Mouse (Mus musculus): Measurements from ENCODE around the gene Krt80.

Krt80 gene

DNA sequence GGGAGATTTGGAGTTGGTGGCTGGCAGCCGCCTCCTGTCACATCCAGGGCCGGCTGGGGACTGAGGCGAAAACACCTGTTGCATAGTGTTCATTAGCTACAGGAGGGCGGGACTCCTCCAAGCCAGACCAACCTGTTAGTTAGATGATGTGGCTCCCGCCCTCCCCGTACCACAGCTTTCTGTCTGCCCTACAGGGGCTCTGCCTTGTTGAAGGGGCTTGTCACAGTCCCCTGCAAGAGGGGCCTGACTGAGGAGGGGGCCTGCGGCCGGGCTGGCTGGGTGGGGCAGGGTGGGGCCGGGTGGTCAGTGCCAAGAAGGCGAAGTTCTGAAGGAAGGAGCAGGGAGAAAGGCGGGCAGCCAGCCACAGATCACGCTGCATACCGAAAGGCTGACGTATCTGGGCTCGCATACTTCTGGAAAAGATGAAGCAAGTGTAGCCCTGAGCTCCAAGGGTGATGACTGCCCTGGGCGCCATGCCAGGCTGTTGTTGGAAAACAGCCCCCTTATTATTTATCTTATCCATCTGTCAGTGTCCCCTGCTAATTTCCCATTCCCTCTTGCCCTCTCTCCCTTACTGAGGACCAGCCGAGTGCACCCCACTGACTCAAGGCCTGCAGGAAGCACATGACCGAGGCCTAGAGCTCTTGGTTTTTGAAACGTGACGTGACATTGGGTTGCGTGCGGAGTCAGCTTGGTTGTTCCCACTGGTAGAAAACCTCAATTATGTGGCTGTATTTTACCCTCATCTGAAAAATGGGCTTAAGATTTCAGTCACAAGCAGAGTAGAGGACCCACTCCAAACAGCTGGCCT lies at the start of gene Krt80:
Gene Krt80 (minus strand): TSS at position 62 of the 811 bp plus-strand sequence.
- peak; percentile 39 for DNase-seq

DNA sequence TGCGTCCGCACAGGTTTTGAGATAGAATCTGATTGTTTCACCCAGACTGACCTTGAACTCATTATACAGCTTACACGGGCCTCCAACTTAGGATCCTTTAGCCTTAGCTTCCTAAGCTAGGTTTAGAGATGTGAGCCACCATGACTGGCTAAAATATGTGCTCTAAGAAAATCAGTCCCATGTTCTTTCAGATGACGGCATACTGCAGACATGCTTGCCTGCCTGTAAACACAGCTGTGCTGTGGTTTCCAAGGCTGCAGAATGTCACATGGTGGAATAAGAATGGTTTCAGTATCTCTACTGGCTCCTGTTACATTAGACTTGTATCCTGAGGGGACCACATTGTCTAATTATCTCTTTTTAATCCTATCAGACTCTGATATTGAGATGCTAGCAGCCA lies 49.0 kb upstream of the Krt80 start:
- no peak for DNase-seq

- no peak for DNase-seq
Measured at GRCm38 (mm10) chr15:101414807-101415565, 45.0 kb upstream of the Krt80 start.

DNA sequence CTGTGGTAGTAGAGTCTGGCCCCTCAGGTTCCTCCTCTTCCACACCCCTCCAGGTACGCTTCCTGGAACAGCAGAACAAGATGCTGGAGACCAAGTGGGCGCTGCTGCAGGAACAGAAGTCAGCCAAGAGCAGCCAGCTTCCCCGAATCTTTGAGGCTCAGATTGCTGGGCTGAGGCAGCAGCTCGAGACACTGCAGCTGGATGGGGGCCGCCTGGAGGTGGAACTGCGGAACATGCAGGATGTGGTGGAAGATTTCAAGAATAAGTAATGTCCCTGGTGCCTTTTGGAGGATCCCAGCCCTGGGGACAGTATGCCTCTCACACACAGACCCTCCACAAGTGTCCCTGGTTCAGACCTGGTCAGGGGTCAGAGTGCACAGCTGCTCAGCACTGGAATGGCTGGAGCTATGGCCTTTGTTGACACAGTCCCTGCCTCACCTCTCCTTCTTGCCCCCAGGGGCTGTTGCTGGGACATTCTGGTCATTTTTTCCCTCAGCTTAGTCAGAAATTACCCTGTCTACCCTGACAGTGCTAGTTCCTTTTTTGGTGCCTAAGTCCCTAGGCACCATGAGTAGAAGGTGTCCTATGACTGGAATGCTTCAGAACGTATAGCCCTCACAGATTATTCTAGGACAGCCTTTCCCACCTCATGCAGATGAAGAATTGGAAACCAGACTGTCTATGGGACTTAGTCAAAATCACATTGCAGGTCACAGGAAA lies 44.1 kb upstream of the Krt80 start:
- DNase-seq = no peak

DNA sequence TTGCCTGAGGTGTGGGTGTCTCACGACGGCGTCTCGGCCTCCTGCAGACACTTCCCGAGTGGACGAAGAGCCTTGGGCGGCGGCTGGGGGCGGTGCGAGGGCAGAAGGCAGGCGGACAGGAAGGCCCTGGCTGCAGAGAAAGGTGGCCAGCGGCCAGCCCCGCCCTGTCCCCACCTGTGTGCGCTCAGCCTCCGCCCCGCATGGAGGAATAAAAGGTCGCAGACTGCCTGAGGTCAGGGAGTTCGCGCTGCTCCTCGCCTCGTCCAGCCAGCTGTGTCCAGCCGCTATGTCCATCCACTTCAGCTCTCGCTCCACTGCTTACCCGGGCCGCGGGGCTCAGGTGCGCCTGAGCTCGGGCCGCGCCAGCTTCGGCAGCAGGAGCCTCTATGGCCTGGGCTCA lies 42.2 kb upstream of the Krt80 start:
- DNase-seq = no peak

- no peak for DNase-seq
Measured at GRCm38 (mm10) chr15:101410775-101411174, 40.8 kb upstream of the Krt80 start, which contains the start of gene Krt7. Krt7 (plus strand) TSS chr15:101411043.

- DNase-seq = no peak
Measured at GRCm38 (mm10) chr15:101398269-101398668, 28.3 kb upstream of the Krt80 start.

GRCm38 (mm10) chr15:101397683-101398082 lies 27.7 kb upstream of the Krt80 start:
- DNase-seq = no peak

DNA sequence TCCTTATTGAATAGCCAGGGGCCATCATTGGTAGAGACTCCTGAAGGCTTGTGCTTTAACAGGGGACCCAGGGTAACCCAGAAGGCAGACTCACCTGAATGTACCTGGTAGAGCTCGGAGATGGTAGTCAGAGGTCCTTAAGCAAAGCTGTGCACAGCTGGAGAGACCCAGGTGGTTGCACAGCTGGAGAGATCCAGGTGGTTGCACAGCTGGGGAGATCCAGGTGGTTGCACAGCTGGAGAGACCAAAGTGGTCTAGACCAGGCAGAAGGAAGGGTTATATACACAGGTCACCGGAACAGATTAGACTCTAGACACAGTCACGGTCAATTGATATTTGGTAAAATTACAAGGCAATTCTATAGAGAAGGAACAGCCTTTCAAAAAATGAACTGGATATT lies 27.0 kb upstream of the Krt80 start:
- DNase-seq = no peak

- DNase-seq = no peak
Measured at GRCm38 (mm10) chr15:101396466-101396865, 26.5 kb upstream of the Krt80 start.

DNA sequence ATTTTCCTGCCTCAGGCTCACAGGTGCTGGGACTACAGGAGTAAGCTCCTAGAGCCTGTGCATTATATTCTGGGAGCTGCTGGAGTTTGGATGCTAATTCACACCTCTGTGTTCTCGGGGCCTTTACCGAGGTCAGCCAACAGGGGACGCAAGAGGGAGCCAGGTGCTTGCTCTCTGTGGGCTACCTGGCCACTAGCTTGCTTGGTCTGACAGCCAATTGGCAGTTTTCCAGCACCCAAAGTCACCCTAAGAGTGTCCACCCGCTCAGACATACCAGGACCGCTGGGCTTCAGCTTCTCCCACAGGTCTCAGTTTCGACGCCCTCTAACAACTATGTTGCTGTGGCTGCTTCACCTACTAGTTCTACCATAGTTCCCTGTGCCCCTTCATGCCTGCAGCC lies 24.9 kb upstream of the Krt80 start:
- DNase-seq = no peak

DNA sequence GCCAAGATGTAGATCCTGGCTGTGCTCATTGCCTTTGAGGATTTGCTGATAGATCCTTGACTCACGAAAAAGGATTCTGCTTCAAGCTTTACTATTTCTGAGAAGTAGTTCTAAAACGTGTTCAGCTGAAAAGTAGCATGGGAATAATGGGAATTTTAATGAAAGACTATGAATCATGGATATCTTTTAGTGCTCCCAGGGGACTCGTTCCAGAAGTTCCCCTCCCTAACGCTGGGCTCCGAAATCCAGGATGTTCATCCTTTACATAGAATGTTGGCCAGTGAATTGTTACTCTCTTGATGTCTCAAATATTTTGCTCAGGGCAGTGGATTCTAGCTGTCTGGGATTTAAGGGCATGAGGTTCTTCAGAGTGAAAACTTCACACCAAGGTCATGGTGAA lies 22.3 kb upstream of the Krt80 start:
- DNase-seq = no peak

DNA sequence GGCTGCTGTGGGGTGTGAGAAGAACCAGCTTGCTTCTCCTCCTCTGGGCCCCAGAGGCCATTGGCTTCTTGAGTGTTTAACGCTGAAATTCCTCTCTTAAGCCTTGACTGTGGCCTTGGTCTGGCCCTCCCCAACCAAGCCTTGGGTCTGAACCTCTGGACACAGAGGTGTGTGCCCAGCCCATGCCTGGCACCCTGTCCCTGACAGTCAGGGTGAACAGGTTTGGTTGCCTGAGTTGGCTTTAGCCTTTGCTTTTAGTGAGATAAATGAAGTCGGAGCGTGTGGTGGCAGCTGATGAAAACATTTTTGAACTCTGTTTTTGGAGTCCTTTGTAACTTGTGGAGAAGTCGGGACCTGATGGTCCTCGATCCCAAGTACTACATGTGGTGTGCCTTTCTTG lies 20.2 kb upstream of the Krt80 start:
- DNase-seq = no peak

GRCm38 (mm10) chr15:101388034-101388541 lies 18.1 kb upstream of the Krt80 start:
- DNase-seq = peak; percentile 35

DNA sequence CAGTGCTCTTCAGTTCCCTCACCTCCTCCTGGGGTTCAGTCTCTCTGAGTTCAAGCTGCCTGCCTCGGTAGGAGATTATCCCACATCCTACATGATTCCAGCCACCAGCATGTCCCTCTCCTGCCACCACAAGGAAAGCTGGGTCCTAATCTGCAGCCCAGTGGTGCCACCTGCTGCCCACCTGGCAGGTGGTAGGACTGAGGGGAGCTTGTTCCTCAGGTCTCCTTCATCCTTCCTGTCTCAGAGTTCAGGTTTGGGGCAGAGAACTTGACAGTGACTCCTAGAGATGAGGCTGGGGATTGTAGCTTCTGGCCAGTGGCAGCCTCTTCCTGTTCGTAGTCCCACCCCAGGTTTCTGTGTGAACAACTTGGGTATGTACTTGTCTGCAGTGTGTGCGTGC lies 17.2 kb upstream of the Krt80 start:
- DNase-seq = no peak

DNA sequence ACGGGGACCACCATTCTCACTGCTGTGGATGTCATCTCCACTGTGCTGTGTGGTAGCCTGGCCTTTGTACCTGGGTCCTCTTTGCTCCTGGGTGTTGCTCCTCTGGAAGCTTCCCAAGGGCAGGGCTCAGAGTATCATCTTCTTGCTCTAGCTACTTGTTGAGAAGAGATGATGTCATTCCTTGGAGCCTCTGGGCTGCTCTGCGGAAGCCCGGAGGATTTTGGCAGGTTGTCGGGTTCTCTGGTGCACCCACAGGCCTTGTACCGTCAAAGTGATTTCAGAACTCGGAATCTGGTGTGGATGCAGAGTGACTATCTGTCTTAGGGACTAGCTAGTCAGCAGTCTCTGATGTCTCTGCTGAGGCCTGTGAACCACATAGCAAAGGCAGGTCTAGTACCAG lies 15.1 kb upstream of the Krt80 start:
- no peak for DNase-seq

DNA sequence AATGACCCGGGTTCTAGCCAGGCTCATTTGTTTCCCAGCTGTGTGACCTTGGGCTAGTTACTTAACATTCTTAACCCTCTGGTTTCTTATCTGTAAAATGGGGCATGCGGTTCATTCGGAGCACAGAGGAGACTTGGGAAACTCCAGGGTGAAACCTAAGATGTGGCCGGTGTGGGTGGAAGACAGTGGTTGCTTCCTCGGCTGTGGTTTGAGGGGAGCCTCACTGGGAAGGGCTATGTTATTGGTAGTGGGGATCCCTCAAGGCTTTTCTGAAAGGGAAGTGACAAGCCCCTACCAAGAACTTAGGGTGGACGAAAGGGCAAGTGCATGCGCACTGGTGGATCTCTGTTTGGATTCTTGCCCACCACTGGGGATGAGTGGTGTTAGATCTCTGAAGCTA lies 14.6 kb upstream of the Krt80 start:
- DNase-seq = no peak

GRCm38 (mm10) chr15:101382811-101383210 lies 12.8 kb upstream of the Krt80 start:
- no peak for DNase-seq

DNA sequence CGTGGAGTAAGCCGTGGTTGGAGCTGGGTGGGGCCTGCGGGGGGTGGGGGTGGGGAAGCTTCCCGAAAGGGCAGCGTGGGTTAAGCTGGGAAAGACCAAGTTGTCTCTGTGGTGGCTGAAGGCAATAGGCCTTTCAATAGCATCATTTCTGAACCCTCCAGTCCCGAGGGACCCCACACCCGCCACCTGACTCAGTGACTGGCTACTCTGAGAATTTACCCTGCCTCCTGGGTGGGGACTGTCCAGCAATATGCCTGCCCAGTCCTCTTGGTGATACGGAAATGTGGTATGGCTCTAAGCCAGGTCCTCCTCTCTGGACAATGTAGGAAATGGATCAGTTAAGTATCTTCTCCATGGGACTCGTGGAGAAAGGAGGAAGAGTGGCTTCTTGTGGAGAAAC lies 11.8 kb upstream of the Krt80 start:
- no peak for DNase-seq

GRCm38 (mm10) chr15:101378646-101379045 lies 8.7 kb upstream of the Krt80 start:
- DNase-seq = no peak

DNA sequence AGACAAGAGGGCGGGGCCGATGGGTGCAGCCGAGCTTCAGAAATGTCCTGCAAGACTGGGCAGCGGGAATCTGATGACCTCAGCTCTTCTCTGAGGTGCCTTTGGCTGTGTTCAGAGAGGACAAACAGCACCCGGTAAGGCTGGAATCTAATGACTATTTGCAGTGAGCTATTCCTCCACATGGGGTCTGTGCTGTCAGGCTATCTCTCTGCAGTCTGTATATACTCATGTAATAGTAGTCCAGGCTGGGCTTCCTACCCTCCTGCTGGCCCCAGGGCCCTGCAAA lies 6.8 kb upstream of the Krt80 start:
- no peak for DNase-seq

GRCm38 (mm10) chr15:101375956-101376775 lies 6.2 kb upstream of the Krt80 start:
- no peak for DNase-seq

GRCm38 (mm10) chr15:101374879-101375278 lies 4.9 kb upstream of the Krt80 start:
- peak; percentile 51 for DNase-seq

Data from liver (tissue).